Mouse (Mus musculus) olfactory bulb, adult 2 months (tissue): ENCODE measurements around the gene Anxa6.

Experiments
- CTCF ChIP-seq: fragments of 200-500 bp; IDR thresholded peaks from 2 replicates; pipeline ENCODE4 v1.5.1; 2012; ENCODE audit warnings: low read depth, mild to moderate bottlenecking, low read length, moderate library complexity; ENCODE audit not compliant: insufficient read depth
- POLR2A ChIP-seq: fragments of 200-500 bp; IDR thresholded peaks from 2 replicates; pipeline ENCODE4 v1.6.1; 2012; ENCODE audit warnings: mild to moderate bottlenecking, low read depth, low read length, moderate library complexity; ENCODE audit not compliant: insufficient read depth

DNA sequence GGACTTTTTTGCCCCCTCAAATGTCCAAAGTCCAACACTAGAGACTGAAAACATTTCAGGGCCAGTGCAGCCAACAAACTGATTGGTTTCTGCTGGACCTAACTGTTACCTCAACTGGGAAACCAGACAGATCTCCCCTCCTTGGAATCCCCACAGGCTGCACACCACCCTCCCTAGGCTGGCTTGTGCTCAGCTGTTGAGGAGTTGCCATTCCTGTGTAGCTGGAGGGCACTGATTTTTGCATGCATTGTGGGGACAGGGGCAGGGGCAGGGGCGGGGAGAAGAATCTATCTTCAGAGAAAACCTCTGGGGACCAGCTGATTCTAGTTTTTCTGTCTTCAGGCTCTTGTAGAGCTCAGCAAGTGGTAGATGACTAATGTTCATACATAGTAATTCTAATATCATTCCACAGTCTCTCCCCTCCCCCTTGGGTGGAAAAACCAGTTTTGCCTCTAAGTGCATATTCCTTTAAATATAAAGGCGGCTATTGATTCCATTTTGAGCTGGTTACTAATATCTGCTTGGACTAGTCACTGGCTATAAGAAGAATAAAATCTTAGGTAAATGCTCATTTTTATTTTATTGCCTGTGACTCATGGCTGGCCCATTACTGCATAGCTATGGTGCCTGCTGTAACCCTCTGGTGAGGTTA is 5.9 kb downstream of the Anxa6 start:
- TF ChIP-seq CTCF (no peak), POLR2A (no peak)
